Mouse (Mus musculus) cortical plate, adult 2 months (tissue): ENCODE data around the gene Bcat2.

Source experiments
- CTCF ChIP-seq: fragments of 200-500 bp; IDR thresholded peaks from 2 replicates; pipeline ENCODE4 v1.5.1; 2011; ENCODE audit warnings: mild to moderate bottlenecking, control low read depth, low read length; ENCODE audit not compliant: insufficient read depth; ENCODE audit errors: extremely low read depth
- POLR2A ChIP-seq: fragments of 200-500 bp; IDR thresholded peaks from 2 replicates; pipeline ENCODE4 v1.6.1; 2011; ENCODE audit warnings: mild to moderate bottlenecking, low read length, control low read depth; ENCODE audit not compliant: insufficient read depth; ENCODE audit errors: extremely low read depth

- TF ChIP-seq CTCF, result no peak
- TF ChIP-seq POLR2A, result peak; percentile 94
Observed at GRCm38 (mm10) chr7:45638623-45639401, 68.9 kb downstream of the Bcat2 start.
